Mouse (Mus musculus) liver, embryonic 14.5 days (tissue): ENCODE measurements around the gene Plpp3. TPM values are rescaled to one million over a fixed set of nuclear protein-coding genes. Genes with fewer than 3 reads are reported as not detected.

Experiments used
- ATAC-seq: fragments of 200-750 bp; cut with Nextera tagmentation; 2 replicates; pipeline ENCODE4 v1.8.0; 2017; ENCODE audit warnings: moderate number of reproducible peaks, mild to moderate bottlenecking, moderate library complexity; ENCODE audit not compliant: insufficient read depth
- DNase-seq, 3 experiments: peaks; one replicate each; pipeline ENCODE4 v3.0.0-alpha.2; 2012 to 2013; ENCODE audit warnings: low read depth in 3 of 3, low spot score in 3 of 3
- H3K27ac ChIP-seq: fragments of 300-500 bp; sonication (generic); 2 replicates; pipeline ENCODE4 v1.5.1; 2014; ENCODE audit warnings: moderate library complexity, mild to moderate bottlenecking, control low read depth, inconsistent platforms
- H3K27me3 ChIP-seq: fragments of 300-500 bp; sonication (generic); 2 replicates; pipeline ENCODE4 v1.6.1; 2014; ENCODE audit warnings: mild to moderate bottlenecking, low read length, moderate library complexity; ENCODE audit not compliant: control insufficient read depth, insufficient read depth
- H3K36me3 ChIP-seq: fragments of 300-500 bp; sonication (generic); replicated peaks from 2 replicates; pipeline ENCODE4 v1.6.1; 2014; ENCODE audit warnings: low read depth; ENCODE audit not compliant: control insufficient read depth, insufficient read depth
- H3K4me1 ChIP-seq, 2 experiments: fragments of 200-500 bp in 1 of 2; fragments of 300-500 bp in 1 of 2; sonication (generic) in 1 of 2; replicated peaks; 2 replicates each; pipeline ENCODE4 v1.6.1; 2012 to 2014; ENCODE audit warnings: antibody characterized with exemption in 1 of 2, inconsistent platforms in 1 of 2, low read length in 1 of 2; ENCODE audit not compliant: control insufficient read depth in 2 of 2, insufficient read depth in 2 of 2
- H3K4me2 ChIP-seq: fragments of 300-500 bp; sonication (generic); 2 replicates; pipeline ENCODE4 v1.6.1; 2014; ENCODE audit warnings: low read depth, mild to moderate bottlenecking, control low read depth, moderate library complexity
- H3K4me3 ChIP-seq, 2 experiments: fragments of 200-500 bp in 1 of 2; fragments of 300-500 bp in 1 of 2; sonication (generic) in 1 of 2; 2 replicates each; pipeline ENCODE4 v1.5.1; 2012 to 2014; ENCODE audit warnings: low read depth in 2 of 2, low read length in 2 of 2, mild to moderate bottlenecking in 2 of 2, control low read depth in 1 of 2, inconsistent platforms in 1 of 2, moderate library complexity in 1 of 2; ENCODE audit not compliant: insufficient read depth in 1 of 2
- H3K9ac ChIP-seq: fragments of 300-500 bp; sonication (generic); replicated peaks from 2 replicates; pipeline ENCODE4 v1.6.1; 2014; ENCODE audit warnings: mild to moderate bottlenecking, control low read depth, moderate library complexity
- H3K9me3 ChIP-seq: fragments of 300-500 bp; sonication (generic); 2 replicates; pipeline ENCODE4 v1.6.1; 2016; ENCODE audit warnings: low read length, mixed read lengths; ENCODE audit not compliant: control insufficient read depth
- CTCF ChIP-seq: IDR thresholded peaks from 2 replicates; pipeline ENCODE4 v1.5.1; 2016; ENCODE audit warnings: antibody characterized with exemption, low read depth, control low read depth
- EP300 ChIP-seq: IDR thresholded peaks from 2 replicates; pipeline ENCODE4 v1.6.1; 2016; ENCODE audit warnings: antibody characterized with exemption, low read depth
- WGBS: fragments of 180-500 bp; shearing (Covaris S2); extraction: QIAGEN DNeasy Blood & Tissue Kit; methylation state at CpG from one replicate; pipeline ENCODE4 v1.1.7; 2014; ENCODE audit not compliant: insufficient replicate concordance; 5-methylcytosine and 5-hydroxymethylcytosine counted together
- polyA plus RNA-seq, 2 experiments: library from polyadenylated mRNA; depleted of rRNA in 1 of 2; stranded (reverse) in 1 of 2; unstranded in 1 of 2; fragments of >200 nt; fragmentation: Nextera tagmentation in 1 of 2; extraction: Ambion mirVana in 1 of 2; gene quantifications; 2 replicates each; pipeline versions ENCODE4 v1.2.1 to v1.2.3; 2012 to 2014

Plpp3 gene
- polyA plus RNA-seq, 2 experiments = 5.7 to 7.0 TPM

GRCm38 (mm10) chr4:105281751-105282231 lies 124.6 kb downstream of the Plpp3 start:
- Histone ChIP-seq H3K4me1 (peaks cover 0 to 14% of the 10 kb centered on the region in 2 experiments; a peak in 2 of 4 replicates), H3K36me3 (no peaks in the 10 kb centered on the region), H3K27ac (no peak overlapping the region), H3K9me3 (no peaks in the 10 kb centered on the region), H3K27me3 (no peaks in the 10 kb centered on the region), H3K4me3 (no peak overlapping the region), H3K9ac (no peak overlapping the region), H3K4me2 (no peak overlapping the region)
- TF ChIP-seq CTCF = no peak
- no peak for TF ChIP-seq EP300
- DNase-seq (peak in 1 of 3 experiments; percentile 13), ATAC-seq (peak; percentile 46; the same call in 1 of the 2 replicates)
- WGBS = 50% methylated on average over 7 of the region's 7 CpGs

Other genes with a start within 250 kb of the Plpp3 start
- 0.09 and 0.10 TPM in 2 replicates for gene Fyb2, start 243.9 kb upstream of the Plpp3 start, polyA plus RNA-seq (2012; rRNA removed)
- 0.06 and 0.09 TPM in 2 replicates for gene Fyb2, start 243.9 kb upstream of the Plpp3 start, polyA plus RNA-seq (2014; fragmentation: Nextera tagmentation; extraction: Ambion mirVana)
- 0.12 and 0.17 TPM in 2 replicates for gene Prkaa2, start 47.5 kb upstream of the Plpp3 start, polyA plus RNA-seq (2012; rRNA removed)
- gene Prkaa2, start 47.5 kb upstream of the Plpp3 start, polyA plus RNA-seq (2014; fragmentation: Nextera tagmentation; extraction: Ambion mirVana) = 0.19 and 0.40 TPM in 2 replicates